17 mouse cellular contexts compared by ENCODE assay signal in genomic region chr7:74928226-74928927, GRCm38 (mm10).
DNase-seq lines count a peak whose midpoint lies in the region; ATAC-seq and TF ChIP-seq lines count a peak whose summit lies in the region.
"Had no signal": no experiment of that assay in that cellular context is flagged by ENCODE, and none has a peak within 500 bp of the region (broad histone marks: within the 10 kb centered on the region; RNA-seq: fewer than 3 reads in every experiment).

No protein-coding gene starts in this region.

- ATAC-seq in heart, embryonic 12.5 days (ENCODE audit: insufficient number of reproducible peaks, low FRiP score): peak; percentile 91
- ATAC-seq in erythroid progenitor cell, adult 5-6 weeks (replicated peaks; ENCODE audit: low FRiP score, poor library complexity, severe bottlenecking): peak; percentile 87
- peak; percentile 96 for ATAC-seq in liver, postnatal 0 days
- ATAC-seq: hindbrain, embryonic 16.5 days had no signal

- no peak overlapping the region for H3K4me2 ChIP-seq in heart, embryonic 12.5 days
- H3K4me2 ChIP-seq in liver, postnatal 0 days (ENCODE audit: low read depth, low read length): peak overlapping the region; percentile 49
- H3K4me2 ChIP-seq: kidney, embryonic 15.5 days had no signal

- no peak for TF ChIP-seq CTCF in MEL (IDR thresholded peaks at IDR 0.05 in 2 of 3, conservative IDR thresholded peaks at IDR 0.05 in 1 of 3; ENCODE audit: control insufficient read depth in 1 of 3, insufficient read depth in 1 of 3, low read depth in 2 of 3, low read length in 3 of 3, poor library complexity in 1 of 3, severe bottlenecking in 1 of 3)
- TF ChIP-seq CTCF in liver, postnatal 0 days (IDR thresholded peaks at IDR 0.05; ENCODE audit: low read depth): no peak
- TF ChIP-seq CTCF in cerebellum, adult 2 months (IDR thresholded peaks at IDR 0.05; ENCODE audit: borderline replicate concordance, insufficient read depth, low read depth, low read length): no peak

- no peak for TF ChIP-seq POLR2A in MEL (IDR thresholded peaks at IDR 0.05; ENCODE audit: control insufficient read depth in 1 of 2, insufficient read depth in 1 of 2, low read depth in 1 of 2, low read length in 2 of 2, poor library complexity in 1 of 2)
- TF ChIP-seq POLR2A in cerebellum, adult 2 months (IDR thresholded peaks at IDR 0.05; ENCODE audit: borderline replicate concordance, insufficient read depth, low read length): no peak

- no peak for TF ChIP-seq RAD21 in MEL (IDR thresholded peaks at IDR 0.05; ENCODE audit: low read depth, low read length)

- no peak for DNase-seq in heart, adult 9 months (ENCODE audit: low spot score in 2 of 2)
- DNase-seq in MEL (ENCODE audit: low read depth, low spot score): peak; percentile 87
- DNase-seq in liver, postnatal 0 days: peak; percentile 13
- no peak for DNase-seq in thymus, postnatal 14 days
- no peak for DNase-seq in cerebellum, adult 2 months
- no peak for DNase-seq in layer of hippocampus, adult 9-10 months (ENCODE audit: low spot score)
- DNase-seq: adrenal gland, postnatal 36 days; cerebellum, adult 18-20 months; embryo, embryonic 11 days; gastrocnemius, postnatal 36 days; lung, adult 18-20 months; right cerebral cortex, postnatal 25 days had no signal

- 50% methylated on average over 6 of the region's 6 CpGs for WGBS in heart, embryonic 12.5 days
- 29% methylated on average over 6 of the region's 6 CpGs for WGBS in liver, postnatal 0 days (ENCODE audit: insufficient replicate concordance)
- WGBS in cerebellum, adult 2 months: 81% methylated on average over 6 of the region's 6 CpGs

- no peaks in the 10 kb centered on the region for H3K36me3 ChIP-seq in heart, embryonic 12.5 days
- peaks cover 0 to 28% of the 10 kb centered on the region in 2 experiments; a peak in 2 of 4 replicates for H3K36me3 ChIP-seq in MEL (ENCODE audit: control insufficient read depth in 1 of 2, insufficient read depth in 2 of 2, low read length in 2 of 2)
- H3K36me3 ChIP-seq in liver, postnatal 0 days (replicated peaks; ENCODE audit: insufficient read depth, low read length): no peaks in the 10 kb centered on the region
- H3K36me3 ChIP-seq: kidney, embryonic 15.5 days had no signal

- no peaks in the 10 kb centered on the region for H3K9me3 ChIP-seq in heart, embryonic 12.5 days (replicated peaks)
- no peaks in the 10 kb centered on the region for H3K9me3 ChIP-seq in MEL (replicated peaks; ENCODE audit: insufficient read depth, low read length)
- no peaks in the 10 kb centered on the region for H3K9me3 ChIP-seq in liver, postnatal 0 days (ENCODE audit: low read length)
- H3K9me3 ChIP-seq: kidney, embryonic 15.5 days had no signal

- peaks cover 7% of the 10 kb centered on the region; the same call in 1 of the 2 replicates for H3K4me1 ChIP-seq in heart, embryonic 12.5 days (replicated peaks)
- peaks cover 10 to 12% of the 10 kb centered on the region in 2 experiments for H3K4me1 ChIP-seq in MEL (ENCODE audit: control insufficient read depth in 1 of 2, insufficient read depth in 2 of 2, low read length in 2 of 2)
- peaks cover 6% of the 10 kb centered on the region; the same call in 1 of the 2 replicates for H3K4me1 ChIP-seq in liver, postnatal 0 days (ENCODE audit: insufficient read depth)
- no peaks in the 10 kb centered on the region for H3K4me1 ChIP-seq in cerebellum, adult 2 months (ENCODE audit: control insufficient read depth, insufficient read depth, low read length)

- TF ChIP-seq EP300 in MEL (IDR thresholded peaks at IDR 0.05; ENCODE audit: low read depth in 1 of 2, low read length in 2 of 2): peak; percentile 99 to 100
- TF ChIP-seq EP300 in liver, postnatal 0 days (IDR thresholded peaks at IDR 0.05; ENCODE audit: low read depth): peak; percentile 99

- H3K27ac ChIP-seq in heart, embryonic 12.5 days (ENCODE audit: poor library complexity, severe bottlenecking): no peak overlapping the region
- peak overlapping the region; percentile 66 for H3K27ac ChIP-seq in MEL (ENCODE audit: control insufficient read depth, low read depth, low read length)
- H3K27ac ChIP-seq in liver, postnatal 0 days (ENCODE audit: low read depth): peak overlapping the region; percentile 41
- no peak overlapping the region for H3K27ac ChIP-seq in cerebellum, adult 2 months (ENCODE audit: insufficient read depth, low read length)
- H3K27ac ChIP-seq: kidney, embryonic 15.5 days; layer of hippocampus, adult 2 months had no signal

- H3K4me3 ChIP-seq in heart, embryonic 12.5 days: no peak overlapping the region
- no peak overlapping the region; a peak in 1 of 4 replicates for H3K4me3 ChIP-seq in MEL (ENCODE audit: control insufficient read depth in 1 of 2, insufficient read depth in 1 of 2, low read depth in 2 of 2, low read length in 2 of 2)
- H3K4me3 ChIP-seq in liver, postnatal 0 days (ENCODE audit: low read depth, low read length): no peak overlapping the region
- no peak overlapping the region for H3K4me3 ChIP-seq in cerebellum, adult 2 months (replicated peaks; ENCODE audit: insufficient read depth, low read depth, low read length)
- H3K4me3 ChIP-seq: kidney, embryonic 15.5 days; layer of hippocampus, adult 2 months had no signal

- H3K27me3 ChIP-seq in heart, embryonic 12.5 days (replicated peaks): no peaks in the 10 kb centered on the region
- H3K27me3 ChIP-seq in MEL (ENCODE audit: control insufficient read depth in 1 of 2, insufficient read depth in 2 of 2, low read length in 2 of 2): no peaks in the 10 kb centered on the region
- no peaks in the 10 kb centered on the region for H3K27me3 ChIP-seq in liver, postnatal 0 days (ENCODE audit: insufficient read depth, low read length)
- H3K27me3 ChIP-seq in cerebellum, adult 2 months (ENCODE audit: control insufficient read depth, insufficient read depth, low read length): no peaks in the 10 kb centered on the region
- H3K27me3 ChIP-seq: kidney, embryonic 15.5 days had no signal

- no peaks in the 10 kb centered on the region for H3K79me2 ChIP-seq in MEL (ENCODE audit: control insufficient read depth, insufficient read depth, low read length, poor library complexity)

- no peak overlapping the region for H3K9ac ChIP-seq in heart, embryonic 12.5 days
- H3K9ac ChIP-seq in MEL (ENCODE audit: control insufficient read depth, low read depth, low read length, poor library complexity, severe bottlenecking): no peak overlapping the region
- H3K9ac ChIP-seq in liver, postnatal 0 days (replicated peaks): no peak overlapping the region
- H3K9ac ChIP-seq: kidney, embryonic 15.5 days had no signal

TF ChIP-seq in MEL, 35 proteins besides CTCF, POLR2A, EP300 and RAD21 (continues in another document):
- TF ChIP-seq MXI1 (IDR thresholded peaks at IDR 0.05; ENCODE audit: low read depth, low read length): no peak
- TF ChIP-seq TAL1 (IDR thresholded peaks at IDR 0.05; ENCODE audit: low read length): peak; percentile 97
- peak; percentile 76 for TF ChIP-seq ZMIZ1 (IDR thresholded peaks at IDR 0.05; ENCODE audit: low read depth, low read length)
- TF ChIP-seq ETS1 (IDR thresholded peaks at IDR 0.05; ENCODE audit: low read depth, low read length): peak; percentile 90
- TF ChIP-seq MAZ (IDR thresholded peaks at IDR 0.05; ENCODE audit: low read depth, low read length): no peak
- TF ChIP-seq USF2 (IDR thresholded peaks at IDR 0.05; ENCODE audit: borderline replicate concordance in 1 of 2, insufficient read depth in 1 of 2, low read depth in 1 of 2, low read length in 2 of 2): no peak
- TF ChIP-seq USF1 (IDR thresholded peaks at IDR 0.05; ENCODE audit: low read depth, low read length): no peak
- no peak for TF ChIP-seq MYB (IDR thresholded peaks at IDR 0.05; ENCODE audit: low read depth, low read length)
- peak; percentile 100 for TF ChIP-seq GATA1 (IDR thresholded peaks at IDR 0.05; ENCODE audit: low read depth, low read length)
- no peak for TF ChIP-seq ELF1 (IDR thresholded peaks at IDR 0.05; ENCODE audit: low read depth, low read length)
- no peak for TF ChIP-seq HCFC1 (IDR thresholded peaks at IDR 0.05; ENCODE audit: low read depth, low read length)
- no peak for TF ChIP-seq CHD1 (IDR thresholded peaks at IDR 0.05; ENCODE audit: low read depth, low read length)
- TF ChIP-seq UBTF (IDR thresholded peaks at IDR 0.05; ENCODE audit: borderline replicate concordance, insufficient read depth, low read depth, low read length): no peak
- TF ChIP-seq POLR2AphosphoS5 (IDR thresholded peaks at IDR 0.05; ENCODE audit: borderline replicate concordance, low read depth, low read length): no peak
- TF ChIP-seq E2F4 (IDR thresholded peaks at IDR 0.05; ENCODE audit: borderline replicate concordance, low read depth, low read length): no peak
- peak; percentile 68 for TF ChIP-seq ZNF384 (IDR thresholded peaks at IDR 0.05; ENCODE audit: low read depth, low read length)
- peak; percentile 96 for TF ChIP-seq RCOR1 (IDR thresholded peaks at IDR 0.05; ENCODE audit: low read depth, low read length)
- TF ChIP-seq ZKSCAN1 (IDR thresholded peaks at IDR 0.05; ENCODE audit: low read depth, low read length): no peak
- TF ChIP-seq TBP (IDR thresholded peaks at IDR 0.05; ENCODE audit: low read depth, low read length): no peak
- no peak for TF ChIP-seq NELFE (IDR thresholded peaks at IDR 0.05; ENCODE audit: low read depth, low read length)
- TF ChIP-seq CHD2 (IDR thresholded peaks at IDR 0.05; ENCODE audit: low read length): no peak; the same call in 1 of the 2 replicates
- TF ChIP-seq NRF1 (IDR thresholded peaks at IDR 0.05; ENCODE audit: insufficient read depth, low read depth, low read length, poor library complexity, severe bottlenecking): no peak
- no peak for TF ChIP-seq MEF2A (IDR thresholded peaks at IDR 0.05; ENCODE audit: extremely low read depth, insufficient replicate concordance, low read depth, low read length, poor library complexity, severe bottlenecking)
- peak; percentile 85; the same call in 1 of the 2 replicates for TF ChIP-seq MAFK (IDR thresholded peaks at IDR 0.05; ENCODE audit: borderline replicate concordance, low read depth, low read length)
- no peak for TF ChIP-seq MYC (IDR thresholded peaks at IDR 0.05; ENCODE audit: low read depth, low read length)
- peak; percentile 99 for TF ChIP-seq TCF12 (IDR thresholded peaks at IDR 0.05; ENCODE audit: low read depth, low read length)
- TF ChIP-seq GABPA (IDR thresholded peaks at IDR 0.05; ENCODE audit: low read depth, low read length): no peak
- TF ChIP-seq BHLHE40 (IDR thresholded peaks at IDR 0.05; ENCODE audit: borderline replicate concordance, low read depth, low read length): peak; percentile 56; the same call in 1 of the 2 replicates
- TF ChIP-seq POLR2AphosphoS2 (IDR thresholded peaks at IDR 0.05; ENCODE audit: low read length): no peak
- no peak for TF ChIP-seq ZC3H11A (IDR thresholded peaks at IDR 0.05; ENCODE audit: low read depth, low read length)
- TF ChIP-seq SMC3 (IDR thresholded peaks at IDR 0.05; ENCODE audit: low read depth, low read length): no peak
- no peak for TF ChIP-seq JUND (IDR thresholded peaks at IDR 0.05; ENCODE audit: low read depth, low read length)
- TF ChIP-seq KAT2A (conservative IDR thresholded peaks at IDR 0.05; ENCODE audit: low read depth, low read length): no peak

Comparison
In these comparisons a context has a peak if more than half of its experiments do, and no peak if none do; other contexts are left out.
1. H3K27ac ChIP-seq: peak in MEL (single experiment) and liver, postnatal 0 days (single experiment); none in heart, embryonic 12.5 days (single experiment) and cerebellum, adult 2 months (single experiment).
2. DNase-seq: peak in MEL (single experiment) and liver, postnatal 0 days (single experiment); none in heart, adult 9 months (0 of 2), thymus, postnatal 14 days (single experiment), cerebellum, adult 2 months (0 of 2) and layer of hippocampus, adult 9-10 months (single experiment).
3. Peak in every context shown above with its lines, with median percentiles within 50 percentile points of each other: ATAC-seq.